Mouse (Mus musculus) small intestine, adult 2 months (tissue): ENCODE measurements around the gene Tom1l2. TPM values are rescaled to one million over a fixed set of nuclear protein-coding genes. Genes with fewer than 3 reads are reported as not detected.
A peak's percentile ranks its signal among the peaks of the same experiment; 100 is the strongest.

Experiments
- H3K27ac ChIP-seq: fragments of 200-500 bp; 2 replicates; pipeline ENCODE4 v1.5.1; 2012; ENCODE audit warnings: low read depth, low read length, control low read depth, inconsistent platforms; ENCODE audit not compliant: insufficient read depth
- H3K27me3 ChIP-seq: fragments of 200-500 bp; 2 replicates; pipeline ENCODE4 v1.6.1; 2012; ENCODE audit warnings: mild to moderate bottlenecking, moderate library complexity, low read length, inconsistent platforms; ENCODE audit not compliant: control insufficient read depth, insufficient read depth
- H3K36me3 ChIP-seq: fragments of 200-500 bp; 2 replicates; pipeline ENCODE4 v1.6.1; 2012; ENCODE audit warnings: mild to moderate bottlenecking, low read length, control low read depth, inconsistent platforms; ENCODE audit not compliant: control insufficient read depth, insufficient read depth
- H3K4me1 ChIP-seq: fragments of 200-500 bp; 2 replicates; pipeline ENCODE4 v1.6.1; 2012; ENCODE audit warnings: low read length, inconsistent platforms, mixed read lengths; ENCODE audit not compliant: control insufficient read depth, insufficient read depth, insufficient read length
- H3K4me3 ChIP-seq: fragments of 200-500 bp; 2 replicates; pipeline ENCODE4 v1.5.1; 2012; ENCODE audit warnings: low read depth, mild to moderate bottlenecking, control low read depth, inconsistent platforms, low read length, moderate library complexity
- CTCF ChIP-seq: fragments of 200-500 bp; IDR thresholded peaks from 2 replicates; pipeline ENCODE4 v1.5.1; 2012; ENCODE audit warnings: low read depth, mild to moderate bottlenecking, control low read depth, inconsistent platforms, low read length, moderate library complexity, mixed read lengths; ENCODE audit not compliant: insufficient replicate concordance, insufficient read length; ENCODE audit errors: extremely low read depth
- POLR2A ChIP-seq: fragments of 200-500 bp; IDR thresholded peaks from 2 replicates; pipeline ENCODE4 v1.6.1; 2012; ENCODE audit warnings: low read depth, mild to moderate bottlenecking, control low read depth, inconsistent platforms, low read length, moderate library complexity
- WGBS: fragments of 180-500 bp; shearing (Covaris S2); methylation state at CpG from one replicate; pipeline ENCODE4 v1.1.7; 2018; 5-methylcytosine and 5-hydroxymethylcytosine counted together
- polyA plus RNA-seq: library from polyadenylated mRNA; depleted of rRNA; stranded (reverse); fragments of >200 nt; gene quantifications from 2 replicates; pipeline ENCODE4 v1.2.3, GENCODE M21; 2012

The Tom1l2 gene
- polyA plus RNA-seq, 1 experiment, result 152 TPM

GRCm38 (mm10) chr11:60205026-60205425 lies 147.7 kb downstream of the Tom1l2 start:
- TF ChIP-seq POLR2A (no peak), CTCF (no peak)
- no peak overlapping the region for H3K27ac ChIP-seq
- peaks cover 13% of the 10 kb centered on the region for H3K4me1 ChIP-seq
- WGBS, result 87% methylated on average over 12 of the region's 12 CpGs
- no peaks in the 10 kb centered on the region for H3K27me3 ChIP-seq
- peaks cover 64% of the 10 kb centered on the region for H3K36me3 ChIP-seq
- no peak overlapping the region for H3K4me3 ChIP-seq

DNA sequence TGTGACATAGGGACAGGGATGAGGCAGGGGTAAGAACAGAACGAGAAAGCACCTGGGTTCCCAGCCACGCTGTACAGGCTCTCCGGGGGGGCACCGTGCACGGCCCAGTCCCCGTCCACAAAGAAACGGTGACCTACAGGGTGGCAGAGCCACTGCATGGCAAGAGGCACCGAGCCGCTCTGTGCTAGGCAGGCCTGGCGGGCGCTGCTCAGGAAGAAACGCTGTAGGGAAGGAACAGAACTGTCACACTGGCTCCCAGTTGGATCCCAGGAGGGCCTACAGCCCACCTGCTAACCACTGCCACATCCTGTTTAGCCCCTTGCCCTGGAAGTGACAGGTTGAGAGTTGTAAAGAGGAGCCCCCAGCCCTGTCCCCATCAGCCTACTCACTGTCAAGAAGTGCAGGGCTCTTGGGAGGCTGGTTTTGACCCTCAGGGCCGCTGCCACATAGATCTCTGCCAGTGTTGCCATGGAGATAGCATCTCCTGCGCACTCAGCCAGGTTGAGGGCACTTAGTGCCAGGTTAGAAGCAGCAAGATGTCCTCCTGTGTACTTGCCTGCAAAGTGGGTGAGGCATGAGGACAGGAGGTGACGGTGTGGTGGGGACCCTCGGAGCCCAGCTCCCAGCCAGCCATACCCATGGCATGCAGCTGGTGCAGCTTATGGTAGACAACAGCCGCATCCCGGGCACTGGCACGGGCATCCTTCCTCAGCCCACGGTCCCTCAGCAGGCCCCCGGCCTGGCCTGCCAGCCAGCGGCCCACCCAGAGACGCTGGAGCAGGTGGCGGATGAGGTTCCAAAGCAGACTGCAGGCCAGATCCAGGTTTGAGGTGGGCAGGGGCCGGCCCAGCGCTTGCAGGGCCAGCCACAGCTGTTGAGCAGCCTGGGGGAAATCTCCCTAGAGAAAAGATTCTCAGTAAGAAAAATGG lies 149.7 kb downstream of the Tom1l2 start:
- no peaks in the 10 kb centered on the region; the same call in none of the 2 replicates for H3K4me1 ChIP-seq
- no peak overlapping the region for H3K4me3 ChIP-seq
- 94% methylated on average over 26 of the region's 26 CpGs for WGBS
- no peaks in the 10 kb centered on the region for H3K27me3 ChIP-seq
- peaks cover 80% of the 10 kb centered on the region for H3K36me3 ChIP-seq
- TF ChIP-seq CTCF (no peak), POLR2A (no peak)
- H3K27ac ChIP-seq, result no peak overlapping the region

DNA sequence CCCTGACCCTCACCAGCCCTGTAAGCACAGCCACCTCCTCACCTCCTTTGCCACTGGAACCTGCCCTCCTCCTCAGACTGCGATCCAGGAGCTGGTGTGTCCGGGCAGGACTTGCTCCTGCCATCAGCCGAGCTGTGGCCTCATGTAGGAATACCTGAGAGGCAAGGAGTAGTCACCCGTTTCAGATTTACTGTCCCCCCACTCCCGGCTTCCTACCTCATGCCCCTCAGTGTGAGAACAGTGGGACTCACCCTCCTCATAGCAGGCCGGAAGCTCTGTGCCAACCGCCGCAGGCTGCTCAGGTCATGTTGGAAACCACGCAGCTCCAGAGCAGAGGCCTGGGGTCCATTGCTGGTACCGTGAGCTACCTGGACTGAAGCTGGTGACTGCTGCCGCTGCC lies 152.3 kb downstream of the Tom1l2 start:
- TF ChIP-seq POLR2A, result no peak
- no peak for TF ChIP-seq CTCF
- no peak overlapping the region for H3K27ac ChIP-seq
- no peak overlapping the region for H3K4me3 ChIP-seq
- WGBS, result 82% methylated on average over 11 of the region's 11 CpGs
- no peaks in the 10 kb centered on the region for H3K27me3 ChIP-seq
- peaks cover 72% of the 10 kb centered on the region for H3K36me3 ChIP-seq
- no peaks in the 10 kb centered on the region; the same call in 1 of the 2 replicates for H3K4me1 ChIP-seq

- Histone ChIP-seq H3K27ac (no peak overlapping the region), H3K4me3 (no peak overlapping the region), H3K36me3 (peaks cover 68% of the 10 kb centered on the region), H3K4me1 (no peaks in the 10 kb centered on the region; the same call in 1 of the 2 replicates), H3K27me3 (no peaks in the 10 kb centered on the region)
- 41% methylated on average over 18 of the region's 18 CpGs for WGBS
- TF ChIP-seq POLR2A (no peak), CTCF (peak; percentile 98)
These were observed 153.0 kb downstream of the Tom1l2 start for GRCm38 (mm10) chr11:60199702-60200184.

GRCm38 (mm10) chr11:60198651-60199050 lies 154.1 kb downstream of the Tom1l2 start:
- H3K27me3 ChIP-seq, result no peaks in the 10 kb centered on the region
- WGBS, result 87% methylated on average over 12 of the region's 12 CpGs
- H3K27ac ChIP-seq, result no peak overlapping the region
- peaks cover 57% of the 10 kb centered on the region for H3K36me3 ChIP-seq
- TF ChIP-seq CTCF (no peak), POLR2A (no peak)
- H3K4me1 ChIP-seq, result no peaks in the 10 kb centered on the region; the same call in 1 of the 2 replicates
- H3K4me3 ChIP-seq, result no peak overlapping the region

- WGBS, result 81% methylated on average over 24 of the region's 24 CpGs
- H3K36me3 ChIP-seq, result peaks cover 51% of the 10 kb centered on the region
These were observed 154.6 kb downstream of the Tom1l2 start for GRCm38 (mm10) chr11:60197998-60198619.

DNA sequence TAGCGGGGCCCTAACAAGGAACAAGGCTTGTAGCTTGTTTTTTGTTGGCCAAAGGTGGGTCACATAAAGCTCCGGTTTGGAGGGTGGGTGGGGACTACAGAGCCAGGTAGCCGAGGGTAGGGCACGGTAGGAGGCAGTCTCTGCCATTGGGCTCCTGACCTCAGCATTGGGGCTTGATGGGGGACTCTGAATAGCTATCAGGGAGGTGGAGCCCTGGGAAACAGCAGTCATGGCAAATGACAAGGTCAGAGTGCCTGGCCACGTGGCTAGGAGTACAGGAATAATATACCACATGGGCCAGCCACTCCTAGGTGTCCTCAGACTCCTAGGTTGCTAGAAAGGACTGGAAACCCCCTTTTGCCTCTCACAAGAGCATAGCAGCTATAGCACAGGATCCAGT lies 156.4 kb downstream of the Tom1l2 start:
- no peaks in the 10 kb centered on the region for H3K27me3 ChIP-seq
- no peak for TF ChIP-seq POLR2A
- no peak for TF ChIP-seq CTCF
- H3K4me3 ChIP-seq, result no peak overlapping the region
- peaks cover 34% of the 10 kb centered on the region for H3K36me3 ChIP-seq
- no peak overlapping the region for H3K27ac ChIP-seq
- 55% methylated on average over 5 of the region's 5 CpGs for WGBS
- H3K4me1 ChIP-seq, result no peaks in the 10 kb centered on the region; the same call in 1 of the 2 replicates

More at GRCm38 (mm10) chr11:60197998-60198619, 154.6 kb downstream of the Tom1l2 start:
- no peaks in the 10 kb centered on the region for H3K27me3 ChIP-seq
- H3K4me3 ChIP-seq, result no peak overlapping the region
- no peak overlapping the region for H3K27ac ChIP-seq
- TF ChIP-seq CTCF (no peak), POLR2A (no peak)
- no peaks in the 10 kb centered on the region; the same call in 1 of the 2 replicates for H3K4me1 ChIP-seq
